Mouse (Mus musculus) midbrain, postnatal 0 days (tissue): ENCODE measurements around the gene Dnttip2. TPM values are rescaled to one million over a fixed set of nuclear protein-coding genes. Genes with fewer than 3 reads are reported as not detected.

Experiments used
- ATAC-seq: fragments of 200-750 bp; cut with Nextera tagmentation; 2 replicates; pipeline ENCODE4 v1.8.0; 2017; ENCODE audit warnings: moderate number of reproducible peaks, mild to moderate bottlenecking, moderate TSS enrichment, moderate library complexity; ENCODE audit not compliant: low FRiP score
- DNase-seq: peaks from one replicate; pipeline ENCODE4 v3.0.0-alpha.2; 2015; ENCODE audit warnings: low spot score
- H3K27ac ChIP-seq: fragments of 300-500 bp; sonication (generic); 2 replicates; pipeline ENCODE4 v1.5.1; 2014; ENCODE audit warnings: low read depth, mild to moderate bottlenecking, low read length, mixed read lengths
- H3K27me3 ChIP-seq: fragments of 300-500 bp; sonication (generic); 2 replicates; pipeline ENCODE4 v1.6.1; 2014; ENCODE audit warnings: low read length, control low read depth, mixed read lengths; ENCODE audit not compliant: insufficient read depth
- H3K36me3 ChIP-seq: fragments of 300-500 bp; sonication (generic); 2 replicates; pipeline ENCODE4 v1.6.1; 2014; ENCODE audit warnings: low read length, control low read depth, mixed read lengths; ENCODE audit not compliant: insufficient read depth
- H3K4me1 ChIP-seq: fragments of 300-500 bp; sonication (generic); 2 replicates; pipeline ENCODE4 v1.6.1; 2014; ENCODE audit warnings: mild to moderate bottlenecking, control low read depth, antibody characterized with exemption, low read length, mixed read lengths; ENCODE audit not compliant: insufficient read depth
- H3K4me2 ChIP-seq: fragments of 300-500 bp; sonication (generic); 2 replicates; pipeline ENCODE4 v1.6.1; 2014; ENCODE audit warnings: low read depth, mild to moderate bottlenecking, low read length, mixed read lengths; ENCODE audit not compliant: poor library complexity, severe bottlenecking
- H3K4me3 ChIP-seq: fragments of 300-500 bp; sonication (generic); 2 replicates; pipeline ENCODE4 v1.5.1; 2014; ENCODE audit warnings: low read depth, mild to moderate bottlenecking, low read length, moderate library complexity
- H3K9ac ChIP-seq: fragments of 300-500 bp; sonication (generic); replicated peaks from 2 replicates; pipeline ENCODE4 v1.6.1; 2014; ENCODE audit warnings: mild to moderate bottlenecking, low read length, moderate library complexity, mixed read lengths; ENCODE audit not compliant: poor library complexity, severe bottlenecking
- H3K9me3 ChIP-seq: fragments of 300-500 bp; sonication (generic); 2 replicates; pipeline ENCODE4 v1.6.1; 2016; ENCODE audit warnings: low read length, control low read depth
- CTCF ChIP-seq: IDR thresholded peaks from 2 replicates; pipeline ENCODE4 v1.5.1; 2016; ENCODE audit warnings: antibody characterized with exemption, mild to moderate bottlenecking
- WGBS: fragments of 180-500 bp; shearing (Covaris S2); extraction: QIAGEN DNeasy Blood & Tissue Kit; methylation state at CpG from one replicate; pipeline ENCODE4 v1.1.7; 2014; 5-methylcytosine and 5-hydroxymethylcytosine counted together
- polyA plus RNA-seq: library from polyadenylated mRNA; unstranded; fragments of >200 nt; fragmentation: Nextera tagmentation; extraction: Ambion mirVana; gene quantifications from 2 replicates; pipeline ENCODE4 v1.2.1, GENCODE M21; 2015
- total RNA-seq: library from RNA; depleted of rRNA; stranded (reverse); fragments of >200 nt; gene quantifications from 2 replicates; pipeline ENCODE4 v1.2.3, GENCODE M21; 2014

Dnttip2 gene
- total and polyA plus RNA-seq, 2 experiments from 2014 or later: 10.8 to 50.1 TPM

DNA sequence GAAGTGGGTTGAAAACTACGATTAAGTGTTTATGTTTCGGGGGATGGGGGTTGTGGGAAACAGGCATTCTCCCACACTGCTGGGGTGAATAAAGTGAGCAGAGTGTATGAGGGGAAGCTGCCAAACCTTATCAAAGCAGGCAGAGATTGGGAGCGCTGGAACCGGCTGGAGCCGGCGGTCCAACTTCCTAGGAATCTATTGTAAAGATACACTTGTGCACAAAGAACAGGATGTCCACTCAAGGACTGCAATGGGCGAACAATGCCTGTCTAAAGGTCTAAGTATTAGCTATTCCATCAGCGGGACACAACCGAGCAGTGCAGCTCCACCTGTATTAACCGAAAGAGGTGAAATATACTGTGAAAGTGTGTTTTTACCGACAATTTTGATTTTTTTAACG, 17.6 kb downstream of the Dnttip2 start:
- DNase-seq (no peak), ATAC-seq (no peak)
- TF ChIP-seq CTCF: no peak
- Histone ChIP-seq H3K27me3 (no peaks in the 10 kb centered on the region), H3K9me3 (no peaks in the 10 kb centered on the region), H3K9ac (peak overlapping the region; percentile 96; the same call in 1 of the 2 replicates), H3K27ac (peak overlapping the region; percentile 100; the same call in 1 of the 2 replicates), H3K4me2 (peak overlapping the region; percentile 84), H3K4me3 (peak overlapping the region; percentile 88), H3K4me1 (peaks cover 6% of the 10 kb centered on the region), H3K36me3 (no peaks in the 10 kb centered on the region)
- WGBS: 39% methylated on average over 12 of the region's 12 CpGs

DNA sequence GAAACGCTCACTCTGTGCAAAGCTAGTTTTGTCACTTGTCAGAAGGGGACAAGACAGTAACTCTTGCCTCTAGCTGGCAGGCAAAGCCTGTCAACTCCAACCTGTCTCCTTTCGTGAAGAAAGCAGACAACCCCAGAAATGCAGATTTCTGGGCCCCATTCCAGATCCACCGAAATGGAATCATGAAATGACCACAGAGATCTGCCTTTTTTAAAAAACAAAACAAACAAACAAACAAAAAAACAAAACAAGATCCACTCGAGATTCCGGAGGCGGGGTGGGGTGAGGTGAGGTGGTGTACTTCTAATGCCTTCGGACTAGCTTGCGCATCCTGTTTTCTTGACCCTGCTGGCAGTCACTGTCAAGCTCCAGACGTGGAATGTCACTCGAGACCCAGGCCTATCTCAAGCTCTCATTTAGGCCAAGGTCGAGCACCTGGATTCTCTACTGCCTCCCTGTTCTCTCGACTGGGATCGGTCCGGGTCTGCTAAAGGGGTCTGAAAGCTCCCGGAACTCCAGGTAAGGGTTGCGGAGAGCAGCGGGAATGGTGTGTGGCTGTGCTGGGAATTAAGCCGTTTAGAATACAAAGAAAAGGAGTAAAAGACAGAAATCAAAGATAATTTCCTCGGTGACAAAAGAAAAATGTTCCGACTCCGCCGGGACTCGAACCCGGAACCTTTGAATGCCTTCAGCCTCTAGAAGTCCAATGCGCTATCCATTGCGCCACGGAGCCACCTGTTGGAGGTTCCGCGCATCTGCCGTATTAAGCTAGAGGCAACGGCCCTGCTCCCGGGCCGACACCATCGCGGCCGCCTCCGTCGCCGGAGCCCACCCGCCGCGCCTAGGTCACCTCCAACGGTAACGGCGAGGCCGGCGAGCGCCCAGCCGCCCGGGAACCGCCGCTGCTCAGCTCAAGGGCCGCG, 18.4 kb downstream of the Dnttip2 start:
- TF ChIP-seq CTCF: peak; percentile 51
- H3K9ac ChIP-seq: peak overlapping the region; percentile 96
- H3K9me3 ChIP-seq: no peaks in the 10 kb centered on the region
- 5% methylated on average over 54 of the region's 54 CpGs for WGBS
- H3K4me3 ChIP-seq: peak overlapping the region; percentile 88
- H3K4me2 ChIP-seq: peak overlapping the region; percentile 84
- H3K27me3 ChIP-seq: no peaks in the 10 kb centered on the region
- DNase-seq (peak; percentile 92), ATAC-seq (peak; percentile 57)
- peak overlapping the region; percentile 100 for H3K27ac ChIP-seq
- H3K36me3 ChIP-seq: no peaks in the 10 kb centered on the region
- peaks cover 6% of the 10 kb centered on the region for H3K4me1 ChIP-seq

DNA sequence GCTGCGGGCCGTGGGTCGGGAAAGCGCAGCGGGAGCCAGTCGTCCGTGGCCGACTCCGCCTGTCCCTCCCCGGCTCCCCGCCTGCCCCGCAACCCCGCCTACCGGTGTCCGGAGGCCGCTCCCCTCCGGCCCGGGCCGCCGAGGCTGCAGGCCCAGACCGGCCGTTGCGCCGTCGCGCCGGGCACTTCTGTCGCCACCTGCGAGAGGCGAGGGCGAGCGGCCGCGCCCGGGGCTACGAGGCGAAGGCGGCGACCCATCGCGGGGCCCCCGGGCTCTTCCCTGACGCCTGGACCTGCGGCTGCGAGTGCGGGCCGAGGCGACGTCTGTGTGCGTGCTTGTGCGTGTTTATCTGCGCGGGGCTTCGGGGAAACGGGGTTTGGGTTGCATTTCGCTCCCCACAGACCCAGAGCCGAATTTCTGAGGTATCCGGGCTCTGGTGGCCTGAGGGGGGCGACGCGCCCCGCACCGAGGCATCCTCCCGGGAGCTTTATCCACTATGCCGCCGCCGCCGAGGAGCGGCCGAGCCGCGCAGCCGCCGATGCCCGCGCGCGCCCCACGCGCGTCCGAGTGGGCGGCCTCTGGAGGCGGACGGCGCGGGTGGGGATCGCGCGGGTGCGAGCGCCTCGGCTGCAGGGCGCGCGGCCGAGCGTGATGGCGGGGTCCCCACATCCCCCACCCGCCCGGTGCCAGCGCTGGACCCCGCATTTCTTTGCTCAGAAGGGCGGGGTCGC, 19.2 kb downstream of the Dnttip2 start:
- Histone ChIP-seq H3K27ac (peak overlapping the region; percentile 100), H3K4me3 (peak overlapping the region; percentile 88), H3K9ac (peak overlapping the region; percentile 96), H3K27me3 (no peaks in the 10 kb centered on the region), H3K36me3 (no peaks in the 10 kb centered on the region), H3K4me1 (peaks cover 6% of the 10 kb centered on the region), H3K9me3 (no peaks in the 10 kb centered on the region), H3K4me2 (peak overlapping the region; percentile 84)
- DNase-seq (no peak), ATAC-seq (peak; percentile 87)
- no peak for TF ChIP-seq CTCF
- 1% methylated on average over 91 of the region's 105 CpGs for WGBS

DNA sequence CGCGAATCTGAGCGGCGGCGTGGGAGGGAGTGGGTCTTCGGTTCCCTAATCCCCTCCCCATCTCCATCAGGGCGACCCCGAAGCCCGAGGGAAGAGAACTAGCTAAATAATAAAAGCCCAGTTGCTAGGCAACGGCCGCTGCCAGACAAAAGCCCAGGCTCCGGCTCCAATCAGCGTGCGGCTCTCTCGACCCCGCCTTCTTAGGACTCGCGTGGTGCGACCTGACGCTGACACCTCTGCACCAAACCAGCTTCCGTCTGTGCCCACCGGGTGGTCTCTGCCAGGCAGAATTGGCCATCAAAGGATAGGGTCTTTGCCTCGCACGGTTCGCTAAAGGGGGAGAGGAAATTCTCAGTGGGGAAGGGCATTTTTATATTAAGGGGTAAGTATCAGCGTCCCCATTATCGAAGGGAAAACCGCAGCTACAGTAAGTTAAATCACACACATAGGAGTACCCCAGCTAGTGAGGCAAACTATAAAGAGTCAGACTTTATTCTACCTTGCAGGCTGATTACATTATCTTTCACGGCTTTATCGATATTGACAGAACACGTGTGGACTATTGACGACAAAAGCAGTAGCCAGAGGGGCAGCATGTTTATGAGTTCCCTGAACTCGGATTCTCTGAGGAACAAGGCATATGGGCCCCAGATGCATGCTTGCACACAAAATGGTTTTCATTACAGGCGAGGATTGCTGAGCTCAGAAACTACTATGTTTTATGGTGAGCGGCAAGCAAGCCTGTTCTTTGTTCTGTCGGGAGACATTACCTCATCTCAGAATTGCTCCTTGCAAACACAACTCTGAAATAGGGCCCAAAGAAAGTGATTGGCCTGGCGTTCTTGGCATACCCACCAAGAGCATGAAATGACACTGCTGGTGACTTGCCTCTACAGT, 20.0 kb downstream of the Dnttip2 start, which contains the start of gene Bcar3:
Gene Bcar3, plus strand, starts transcription at position 183 of the 897 bp plus-strand sequence.
- Histone ChIP-seq H3K27ac (peak within 1 kb of the TSS; percentile 100), H3K9me3 (no peaks in the 10 kb centered on the region), H3K36me3 (no peaks in the 10 kb centered on the region), H3K4me3 (peak within 1 kb of the TSS; percentile 88), H3K4me1 (peaks cover 6% of the 10 kb centered on the region), H3K9ac (peak within 1 kb of the TSS; percentile 96), H3K27me3 (no peaks in the 10 kb centered on the region), H3K4me2 (peak within 1 kb of the TSS; percentile 84)
- TF ChIP-seq CTCF: no peak
- ATAC-seq (peak; percentile 88), DNase-seq (peak; percentile 99)
- WGBS: 2% methylated on average over 36 of the region's 37 CpGs

DNA sequence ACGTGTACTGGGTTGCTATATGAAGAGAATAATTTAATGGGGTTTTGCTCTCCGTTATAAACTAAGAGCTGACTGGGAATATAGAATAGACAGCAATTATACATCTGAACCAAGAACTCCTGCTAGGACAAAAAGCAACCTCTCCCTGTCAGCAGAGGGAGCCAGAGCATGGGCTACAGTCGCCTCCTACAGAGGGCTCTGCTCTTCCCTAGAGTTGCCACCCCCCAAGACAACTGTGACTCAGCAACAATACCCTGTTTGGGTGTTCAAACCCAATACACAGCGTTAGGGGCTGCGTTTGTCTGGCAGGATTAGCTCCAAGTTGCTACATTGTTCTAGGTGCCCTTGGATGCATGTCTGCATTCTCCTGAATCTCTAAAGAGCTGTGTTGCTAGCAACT, 21.3 kb downstream of the Dnttip2 start:
- Histone ChIP-seq H3K27me3 (no peaks in the 10 kb centered on the region), H3K27ac (peak overlapping the region; percentile 100), H3K4me1 (peaks cover 6% of the 10 kb centered on the region), H3K9me3 (no peaks in the 10 kb centered on the region), H3K4me3 (no peak overlapping the region), H3K36me3 (no peaks in the 10 kb centered on the region), H3K4me2 (no peak overlapping the region), H3K9ac (no peak overlapping the region)
- 10% methylated on average over 5 of the region's 5 CpGs for WGBS
- peak; percentile 81 for DNase-seq
- no peak for ATAC-seq
- peak; percentile 85 for TF ChIP-seq CTCF
